Mouse (Mus musculus): ENCODE data around the gene Npas2.

The Npas2 gene

GRCm38 (mm10) chr1:39389338-39389737 is 195.8 kb downstream of the Npas2 start:
- TF ChIP-seq GATA4 (IDR thresholded peaks at IDR 0.05; ENCODE audit: insufficient replicate concordance, low read length), result no peak

- no peak for TF ChIP-seq GATA4 (IDR thresholded peaks at IDR 0.05; ENCODE audit: insufficient replicate concordance, low read length)
Measured at GRCm38 (mm10) chr1:39391652-39392051, 198.1 kb downstream of the Npas2 start.

GRCm38 (mm10) chr1:39392189-39392588 is 198.7 kb downstream of the Npas2 start:
- no peak for TF ChIP-seq GATA4 (IDR thresholded peaks at IDR 0.05; ENCODE audit: insufficient replicate concordance, low read length)

- no peak for TF ChIP-seq GATA4 (IDR thresholded peaks at IDR 0.05; ENCODE audit: insufficient replicate concordance, low read length)
Measured at GRCm38 (mm10) chr1:39393217-39393867, 199.8 kb downstream of the Npas2 start.

- TF ChIP-seq GATA4 (IDR thresholded peaks at IDR 0.05; ENCODE audit: insufficient replicate concordance, low read length), result no peak
Measured at GRCm38 (mm10) chr1:39394096-39394495, 200.6 kb downstream of the Npas2 start.

- no peak for TF ChIP-seq GATA4 (IDR thresholded peaks at IDR 0.05; ENCODE audit: insufficient replicate concordance, low read length)
Measured at GRCm38 (mm10) chr1:39394650-39395049, 201.1 kb downstream of the Npas2 start.

- TF ChIP-seq GATA4 (IDR thresholded peaks at IDR 0.05; ENCODE audit: insufficient replicate concordance, low read length), result no peak
Measured at GRCm38 (mm10) chr1:39396347-39396746, 202.8 kb downstream of the Npas2 start.

- no peak for TF ChIP-seq GATA4 (IDR thresholded peaks at IDR 0.05; ENCODE audit: insufficient replicate concordance, low read length)
Measured at GRCm38 (mm10) chr1:39398284-39398683, 204.8 kb downstream of the Npas2 start.

GRCm38 (mm10) chr1:39399228-39399627 is 205.7 kb downstream of the Npas2 start:
- no peak for TF ChIP-seq GATA4 (IDR thresholded peaks at IDR 0.05; ENCODE audit: insufficient replicate concordance, low read length)

GRCm38 (mm10) chr1:39400173-39400572 is 206.6 kb downstream of the Npas2 start:
- no peak for TF ChIP-seq GATA4 (IDR thresholded peaks at IDR 0.05; ENCODE audit: insufficient replicate concordance, low read length)

GRCm38 (mm10) chr1:39407108-39407507 is 213.6 kb downstream of the Npas2 start:
- no peak for TF ChIP-seq GATA4 (IDR thresholded peaks at IDR 0.05; ENCODE audit: insufficient replicate concordance, low read length)

- TF ChIP-seq GATA4 (IDR thresholded peaks at IDR 0.05; ENCODE audit: insufficient replicate concordance, low read length), result no peak
Measured at GRCm38 (mm10) chr1:39408123-39408522, 214.6 kb downstream of the Npas2 start.

- TF ChIP-seq GATA4 (IDR thresholded peaks at IDR 0.05; ENCODE audit: insufficient replicate concordance, low read length), result no peak
Measured at GRCm38 (mm10) chr1:39408668-39409067, 215.1 kb downstream of the Npas2 start.

- no peak for TF ChIP-seq GATA4 (IDR thresholded peaks at IDR 0.05; ENCODE audit: insufficient replicate concordance, low read length)
Measured at GRCm38 (mm10) chr1:39410085-39410821, 216.7 kb downstream of the Npas2 start.
